Mouse (Mus musculus) CH12.LX (cell line): ENCODE results near the gene Sytl1. TPM values are rescaled to one million over a fixed set of nuclear protein-coding genes. Genes with fewer than 3 reads are reported as not detected.

Source experiments
- DNase-seq: peaks from one replicate; pipeline ENCODE4 v3.0.0-alpha.2; 2013; ENCODE audit errors: extremely low read depth
- H3K27ac ChIP-seq: 2 replicates; pipeline ENCODE4 v1.5.1; 2012; ENCODE audit warnings: low read depth, mild to moderate bottlenecking, control low read depth, moderate library complexity; ENCODE audit not compliant: insufficient read depth
- H3K27me3 ChIP-seq: replicated peaks from 2 replicates; pipeline ENCODE3; 2012; ENCODE audit warnings: inconsistent platforms
- H3K36me3 ChIP-seq, 2 experiments: replicated peaks in 1 of 2; 2 replicates each; pipeline versions ENCODE3 to v1.6.1; 2012; ENCODE audit warnings: inconsistent platforms in 1 of 2, low read length in 1 of 2, mild to moderate bottlenecking in 1 of 2, mixed read lengths in 1 of 2, moderate library complexity in 1 of 2; ENCODE audit not compliant: control insufficient read depth in 1 of 2, insufficient read depth in 1 of 2
- H3K4me1 ChIP-seq, 2 experiments: 2 replicates each; pipeline ENCODE4 v1.6.1; 2012; ENCODE audit warnings: inconsistent platforms in 1 of 2, moderate library complexity in 1 of 2; ENCODE audit not compliant: insufficient read depth in 2 of 2, control insufficient read depth in 1 of 2
- H3K4me2 ChIP-seq: 2 replicates; pipeline ENCODE4 v1.6.1; 2012; ENCODE audit warnings: low read depth, mild to moderate bottlenecking, control low read depth; ENCODE audit not compliant: poor library complexity, insufficient read depth, severe bottlenecking
- H3K4me3 ChIP-seq, 3 experiments: fragments of 150-350 bp in 1 of 3; sonication (generic) in 1 of 3; replicated peaks in 1 of 3; 2 replicates each; pipeline versions ENCODE3 to v1.5.1; 2011 to 2012; ENCODE audit warnings: low read depth in 2 of 3, low read length in 2 of 3, mild to moderate bottlenecking in 2 of 3, moderate library complexity in 2 of 3, control low read depth in 1 of 3, improper control_type of control experiment in 1 of 3, inconsistent platforms in 1 of 3, mixed read lengths in 1 of 3; ENCODE audit not compliant: poor library complexity in 1 of 3
- H3K79me2 ChIP-seq: replicated peaks from 2 replicates; pipeline ENCODE4 v1.6.1; 2012; ENCODE audit warnings: mild to moderate bottlenecking, moderate library complexity; ENCODE audit not compliant: control insufficient read depth, poor library complexity, insufficient read depth, severe bottlenecking; ENCODE audit errors: extremely low read depth
- H3K9ac ChIP-seq: 2 replicates; pipeline ENCODE4 v1.6.1; 2012; ENCODE audit warnings: low read depth, mild to moderate bottlenecking, control low read depth, moderate library complexity; ENCODE audit not compliant: insufficient read depth
- H3K9me3 ChIP-seq: replicated peaks from 2 replicates; pipeline ENCODE3; 2012; ENCODE audit warnings: low read length, inconsistent platforms, mixed read lengths
- CHD1 ChIP-seq: IDR thresholded peaks from 2 replicates; pipeline ENCODE4 v1.6.1; 2012; ENCODE audit warnings: low read depth, low read length, improper control_type of control experiment, inconsistent platforms
- E2F4 ChIP-seq: IDR thresholded peaks from 2 replicates; pipeline ENCODE4 v1.6.1; 2011; ENCODE audit warnings: low read depth, low read length, improper control_type of control experiment; ENCODE audit not compliant: insufficient replicate concordance
- MEF2A ChIP-seq: IDR thresholded peaks from 2 replicates; pipeline ENCODE4 v1.6.1; 2014; ENCODE audit warnings: low read depth, mild to moderate bottlenecking, inconsistent platforms, low read length, improper control_type of control experiment, borderline replicate concordance
- NRF1 ChIP-seq: IDR thresholded peaks from 2 replicates; pipeline ENCODE4 v1.6.1; 2014; ENCODE audit warnings: low read depth, mild to moderate bottlenecking, inconsistent platforms, low read length, improper control_type of control experiment, moderate library complexity
- PAX5 ChIP-seq: IDR thresholded peaks from 2 replicates; pipeline ENCODE4 v1.6.1; 2012; ENCODE audit warnings: low read length, inconsistent platforms, mixed read lengths
- SMC3 ChIP-seq: IDR thresholded peaks from 2 replicates; pipeline ENCODE4 v1.6.1; 2011; ENCODE audit warnings: low read depth, low read length, improper control_type of control experiment
- UBTF ChIP-seq: IDR thresholded peaks from 2 replicates; pipeline ENCODE4 v1.6.1; 2012; ENCODE audit warnings: low read depth, mild to moderate bottlenecking, inconsistent platforms, low read length, improper control_type of control experiment, moderate library complexity
- USF1 ChIP-seq: IDR thresholded peaks from 2 replicates; pipeline ENCODE4 v1.6.1; 2014; ENCODE audit warnings: low read depth, mild to moderate bottlenecking, inconsistent platforms, low read length, improper control_type of control experiment
- dilution Hi-C: fragments of 300-500 bp; cut with MboI; formaldehyde crosslinking; loops from 2 replicates; pipeline ENCODE4 v1.14.3; 2020; ENCODE audit warnings: low sequenced_read_pairs; ENCODE audit not compliant: extremely low pct_unique_long_range_greater_than_20kb, extremely low pct_ligation_motif_present
- in situ Hi-C: fragments of 300-500 bp; cut with MboI; formaldehyde crosslinking; loops from 3 replicates; pipeline ENCODE4 v1.14.3; 2019; ENCODE audit warnings: low sequenced_read_pairs, low pct_ligation_motif_present, low pct_unique_long_range_greater_than_20kb, mixed read lengths
- polyA plus RNA-seq: library from polyadenylated mRNA; unstranded; fragments of >175 nt; gene quantifications from 2 replicates; pipeline ENCODE4 v1.2.1, GENCODE M21; 2012; ENCODE audit warnings: low read depth; ENCODE audit not compliant: insufficient read length
- total RNA-seq, 2 experiments: library from RNA; depleted of rRNA; stranded (reverse); fragments of 300-350 nt in 1 of 2; fragments of >200 nt in 1 of 2; gene quantifications; 2 replicates each; pipeline ENCODE4 v1.2.3; 2012 to 2014

Gene Sytl1
- total and polyA plus RNA-seq, 3 experiments = 8.2 to 20.0 (median 12.1) TPM

DNA sequence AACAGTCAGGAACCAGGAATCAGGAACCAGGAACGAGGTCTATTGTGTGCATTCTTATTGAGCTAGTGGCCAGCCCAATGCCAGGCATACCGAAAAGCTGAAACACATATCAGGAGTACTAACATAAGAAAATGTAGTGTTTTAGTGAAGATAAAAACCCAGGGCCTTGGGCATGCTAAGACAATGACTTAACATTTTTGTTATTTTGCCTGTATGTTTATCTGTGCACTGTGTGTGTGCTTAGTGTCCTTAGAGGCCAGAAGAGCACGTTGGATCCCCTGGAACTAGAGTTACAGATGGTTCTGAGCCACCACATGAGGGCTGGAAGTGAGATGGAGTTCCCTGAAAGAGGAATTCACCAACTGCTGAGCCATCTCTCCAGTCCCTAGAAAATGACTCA is 22.4 kb upstream of the Sytl1 start:
- no peaks in the 10 kb centered on the region for H3K36me3 ChIP-seq
- no peak overlapping the region for H3K4me2 ChIP-seq
- H3K4me3 ChIP-seq = no peak overlapping the region
- in situ Hi-C loops = no loop called here
- H3K9me3 ChIP-seq = no peaks in the 10 kb centered on the region
- H3K27ac ChIP-seq = no peak overlapping the region
- no peak for DNase-seq
- H3K4me1 ChIP-seq = peaks cover 0 to 17% of the 10 kb centered on the region in 2 experiments; a peak in 2 of 4 replicates
- no peak overlapping the region for H3K9ac ChIP-seq
- no peaks in the 10 kb centered on the region for H3K27me3 ChIP-seq
- TF ChIP-seq USF1 (no peak), PAX5 (no peak), NRF1 (no peak), UBTF (no peak), CHD1 (no peak)
- dilution Hi-C loops = no loop called here
- no peaks in the 10 kb centered on the region for H3K79me2 ChIP-seq

DNA sequence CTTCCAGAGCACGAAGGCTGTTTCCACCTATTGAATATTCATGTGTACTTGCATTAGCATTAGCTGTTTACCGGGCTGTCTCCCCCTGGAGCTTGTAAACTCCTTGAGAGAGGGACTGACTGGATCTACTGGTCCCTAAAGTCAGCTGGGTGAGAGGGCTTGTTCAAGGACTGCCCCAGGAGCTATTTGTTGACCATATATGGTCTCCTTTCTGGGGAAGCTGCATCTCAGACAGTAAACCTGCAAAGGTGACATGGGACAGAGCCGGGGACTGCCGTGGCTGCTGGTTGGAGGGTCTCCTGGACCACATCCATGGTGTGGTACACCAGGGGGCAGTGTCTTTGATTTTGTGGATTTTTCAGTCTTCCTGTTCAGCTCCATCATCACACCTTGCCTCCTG is 19.7 kb upstream of the Sytl1 start:
- in situ Hi-C loops (no loop called here), dilution Hi-C loops (no loop called here)
- DNase-seq = no peak
- H3K27ac ChIP-seq = no peak overlapping the region
- no peaks in the 10 kb centered on the region for H3K79me2 ChIP-seq
- H3K9me3 ChIP-seq = no peaks in the 10 kb centered on the region
- no peak overlapping the region for H3K9ac ChIP-seq
- TF ChIP-seq SMC3 = no peak
- no peaks in the 10 kb centered on the region for H3K27me3 ChIP-seq
- peaks cover 0 to 20% of the 10 kb centered on the region in 2 experiments; a peak in 2 of 4 replicates for H3K4me1 ChIP-seq
- H3K36me3 ChIP-seq = no peaks in the 10 kb centered on the region
- H3K4me2 ChIP-seq = no peak overlapping the region
- H3K4me3 ChIP-seq = no peak overlapping the region

DNA sequence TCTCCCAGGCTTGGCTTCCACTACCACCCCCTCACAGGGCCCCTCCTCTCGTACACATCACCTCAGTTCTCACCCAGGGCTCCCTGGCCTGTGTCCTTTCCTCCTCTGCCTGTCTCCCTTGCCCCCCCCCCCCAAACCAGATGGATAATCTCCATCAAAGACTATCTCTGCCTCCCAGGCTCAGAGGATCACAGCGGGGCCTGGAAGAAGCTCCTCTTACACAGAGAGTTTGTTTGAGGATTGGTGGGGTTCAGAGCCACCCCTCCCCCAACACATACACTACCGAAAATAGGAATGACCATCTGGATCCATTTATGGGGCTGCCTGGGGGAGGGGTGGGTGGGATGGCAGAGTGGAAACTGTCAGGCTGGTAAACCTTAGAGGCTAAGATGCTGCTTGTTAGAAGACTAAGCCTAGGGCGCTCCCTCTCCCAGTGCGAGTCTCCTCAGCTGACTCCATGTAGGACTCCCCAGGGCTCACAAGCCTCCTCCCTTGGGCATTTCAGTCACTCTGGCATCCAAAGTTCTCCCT is 19.1 kb upstream of the Sytl1 start:
- H3K79me2 ChIP-seq = peaks cover 5% of the 10 kb centered on the region
- no peak overlapping the region for H3K4me3 ChIP-seq
- no peak for DNase-seq
- H3K36me3 ChIP-seq = no peaks in the 10 kb centered on the region
- dilution Hi-C loops (no loop called here), in situ Hi-C loops (no loop called here)
- H3K4me2 ChIP-seq = no peak overlapping the region
- H3K9me3 ChIP-seq = no peaks in the 10 kb centered on the region
- TF ChIP-seq E2F4 (no peak), MEF2A (no peak)
- H3K9ac ChIP-seq = no peak overlapping the region
- peaks cover 0 to 20% of the 10 kb centered on the region in 2 experiments; a peak in 2 of 4 replicates for H3K4me1 ChIP-seq
- no peak overlapping the region for H3K27ac ChIP-seq
- H3K27me3 ChIP-seq = no peaks in the 10 kb centered on the region
